Mouse (Mus musculus) limb, embryonic 14.5 days (tissue): ENCODE data around the gene Gm20388. TPM values are rescaled to one million over a fixed set of nuclear protein-coding genes. Genes with fewer than 3 reads are reported as not detected.
A peak's percentile ranks its signal among the peaks of the same experiment; 100 is the strongest.

Experiments used
- ATAC-seq: fragments of 200-750 bp; cut with Nextera tagmentation; 2 replicates; pipeline ENCODE4 v1.8.0; 2017; ENCODE audit warnings: low read depth, moderate number of reproducible peaks, moderate TSS enrichment; ENCODE audit not compliant: low FRiP score
- DNase-seq: peaks from one replicate; pipeline ENCODE4 v3.0.0-alpha.2; 2015; ENCODE audit warnings: low spot score
- H3K27ac ChIP-seq: fragments of 300-500 bp; sonication (generic); replicated peaks from 2 replicates; pipeline ENCODE4 v1.5.1; 2014; ENCODE audit warnings: low read depth, mild to moderate bottlenecking, low read length, moderate library complexity, mixed read lengths
- H3K27me3 ChIP-seq: fragments of 300-500 bp; sonication (generic); 2 replicates; pipeline ENCODE4 v1.6.1; 2014; ENCODE audit warnings: low read length, mixed read lengths; ENCODE audit not compliant: control insufficient read depth, insufficient read depth
- H3K36me3 ChIP-seq: fragments of 300-500 bp; sonication (generic); 2 replicates; pipeline ENCODE4 v1.6.1; 2014; ENCODE audit warnings: mild to moderate bottlenecking, low read length, moderate library complexity, mixed read lengths; ENCODE audit not compliant: control insufficient read depth, insufficient read depth
- H3K4me1 ChIP-seq: fragments of 300-500 bp; sonication (generic); 2 replicates; pipeline ENCODE4 v1.6.1; 2014; ENCODE audit warnings: antibody characterized with exemption, low read length, mixed read lengths; ENCODE audit not compliant: control insufficient read depth, insufficient read depth
- H3K4me2 ChIP-seq: fragments of 300-500 bp; sonication (generic); replicated peaks from 2 replicates; pipeline ENCODE4 v1.6.1; 2014; ENCODE audit warnings: low read depth, mild to moderate bottlenecking, low read length, moderate library complexity; ENCODE audit not compliant: severe bottlenecking
- H3K4me3 ChIP-seq: fragments of 300-500 bp; sonication (generic); replicated peaks from 2 replicates; pipeline ENCODE4 v1.5.1; 2014; ENCODE audit warnings: low read length
- H3K9ac ChIP-seq: fragments of 300-500 bp; sonication (generic); 2 replicates; pipeline ENCODE4 v1.6.1; 2014; ENCODE audit warnings: mild to moderate bottlenecking, low read depth, low read length, moderate library complexity; ENCODE audit not compliant: severe bottlenecking
- H3K9me3 ChIP-seq: fragments of 300-500 bp; sonication (generic); 2 replicates; pipeline ENCODE4 v1.6.1; 2016; ENCODE audit warnings: low read length; ENCODE audit not compliant: control insufficient read depth
- POLR2A ChIP-seq: fragments of 200-500 bp; IDR thresholded peaks from 2 replicates; pipeline ENCODE4 v1.8.0; 2012; ENCODE audit warnings: inconsistent platforms, mild to moderate bottlenecking, moderate library complexity, borderline replicate concordance; ENCODE audit not compliant: insufficient read depth, insufficient read length; ENCODE audit errors: extremely low read depth
- WGBS: fragments of 180-500 bp; shearing (Covaris S2); extraction: QIAGEN DNeasy Blood & Tissue Kit; methylation state at CpG from one replicate; pipeline ENCODE4 v1.1.7; 2014; 5-methylcytosine and 5-hydroxymethylcytosine counted together
- polyA plus RNA-seq, 2 experiments: library from polyadenylated mRNA; depleted of rRNA in 1 of 2; stranded (reverse) in 1 of 2; unstranded in 1 of 2; fragments of >200 nt; fragmentation: Nextera tagmentation in 1 of 2; extraction: Ambion mirVana in 1 of 2; gene quantifications; 2 replicates each; pipeline versions ENCODE4 v1.2.1 to v1.2.3; 2012 to 2014

Gm20388 gene
- polyA plus RNA-seq, 2 experiments: 1.9 to 49.9 TPM

- H3K4me3 ChIP-seq: no peak overlapping the region
- H3K9ac ChIP-seq: no peak overlapping the region
- no peaks in the 10 kb centered on the region for H3K27me3 ChIP-seq
- WGBS: 85% methylated on average over 6 of the region's 6 CpGs
- no peak overlapping the region for H3K4me2 ChIP-seq
- no peak for DNase-seq
- H3K4me1 ChIP-seq: peaks cover 18% of the 10 kb centered on the region
- TF ChIP-seq POLR2A: no peak
- H3K36me3 ChIP-seq: peaks cover 7% of the 10 kb centered on the region; the same call in 1 of the 2 replicates
- no peak overlapping the region for H3K27ac ChIP-seq
- H3K9me3 ChIP-seq: no peaks in the 10 kb centered on the region
- ATAC-seq: no peak
Observed at GRCm38 (mm10) chr8:124317821-124318220, 4407.2 kb downstream of the Gm20388 start.

GRCm38 (mm10) chr8:124318612-124319315, 4408.1 kb downstream of the Gm20388 start:
- Histone ChIP-seq H3K27ac (no peak overlapping the region), H3K9ac (no peak overlapping the region), H3K36me3 (peaks cover 10% of the 10 kb centered on the region), H3K27me3 (no peaks in the 10 kb centered on the region), H3K4me1 (peaks cover 18% of the 10 kb centered on the region), H3K4me2 (no peak overlapping the region), H3K9me3 (no peaks in the 10 kb centered on the region), H3K4me3 (no peak overlapping the region)
- DNase-seq: peak; percentile 36
- TF ChIP-seq POLR2A: no peak
- 78% methylated on average over 10 of the region's 11 CpGs for WGBS
- peak; percentile 21; the same call in 1 of the 2 replicates for ATAC-seq

- peaks cover 15% of the 10 kb centered on the region for H3K36me3 ChIP-seq
- no peak for TF ChIP-seq POLR2A
- no peak for ATAC-seq
- peaks cover 18% of the 10 kb centered on the region for H3K4me1 ChIP-seq
- no peak overlapping the region for H3K4me3 ChIP-seq
- no peak overlapping the region for H3K9ac ChIP-seq
- H3K4me2 ChIP-seq: no peak overlapping the region
- 87% methylated on average over 4 of the region's 4 CpGs for WGBS
- DNase-seq: no peak
- no peak overlapping the region for H3K27ac ChIP-seq
- H3K27me3 ChIP-seq: no peaks in the 10 kb centered on the region
- no peaks in the 10 kb centered on the region for H3K9me3 ChIP-seq
Observed at GRCm38 (mm10) chr8:124319316-124319652, 4408.6 kb downstream of the Gm20388 start.

GRCm38 (mm10) chr8:124321227-124321840, 4410.7 kb downstream of the Gm20388 start:
- H3K4me1 ChIP-seq: peaks cover 8% of the 10 kb centered on the region
- peaks cover 31% of the 10 kb centered on the region for H3K36me3 ChIP-seq
- no peaks in the 10 kb centered on the region for H3K9me3 ChIP-seq
- H3K9ac ChIP-seq: no peak overlapping the region
- ATAC-seq (peak; percentile 32; the same call in 1 of the 2 replicates), DNase-seq (no peak)
- H3K4me3 ChIP-seq: no peak overlapping the region
- 62% methylated on average over 12 of the region's 12 CpGs for WGBS
- no peaks in the 10 kb centered on the region for H3K27me3 ChIP-seq
- TF ChIP-seq POLR2A: no peak
- no peak overlapping the region for H3K4me2 ChIP-seq
- H3K27ac ChIP-seq: no peak overlapping the region

GRCm38 (mm10) chr8:124323356-124323755, 4412.7 kb downstream of the Gm20388 start:
- no peak for ATAC-seq
- no peak for DNase-seq
- Histone ChIP-seq H3K9me3 (no peaks in the 10 kb centered on the region), H3K27me3 (no peaks in the 10 kb centered on the region), H3K27ac (no peak overlapping the region), H3K4me3 (no peak overlapping the region), H3K4me1 (no peaks in the 10 kb centered on the region), H3K36me3 (peaks cover 45% of the 10 kb centered on the region), H3K9ac (no peak overlapping the region), H3K4me2 (no peak overlapping the region)
- 85% methylated on average over 14 of the region's 14 CpGs for WGBS
- TF ChIP-seq POLR2A: no peak
